Mouse (Mus musculus) lung, adult 2 months (tissue): ENCODE data around the gene Gba.

ENCODE experiments used
- CTCF ChIP-seq: fragments of 200-500 bp; IDR thresholded peaks from 2 replicates; pipeline ENCODE4 v1.5.1; 2011; ENCODE audit warnings: mild to moderate bottlenecking, low read length, control low read depth; ENCODE audit not compliant: insufficient read depth
- POLR2A ChIP-seq: fragments of 200-500 bp; IDR thresholded peaks from 2 replicates; pipeline ENCODE4 v1.6.1; 2011; ENCODE audit warnings: low read depth, mild to moderate bottlenecking, control low read depth, low read length, borderline replicate concordance; ENCODE audit errors: extremely low read depth

DNA sequence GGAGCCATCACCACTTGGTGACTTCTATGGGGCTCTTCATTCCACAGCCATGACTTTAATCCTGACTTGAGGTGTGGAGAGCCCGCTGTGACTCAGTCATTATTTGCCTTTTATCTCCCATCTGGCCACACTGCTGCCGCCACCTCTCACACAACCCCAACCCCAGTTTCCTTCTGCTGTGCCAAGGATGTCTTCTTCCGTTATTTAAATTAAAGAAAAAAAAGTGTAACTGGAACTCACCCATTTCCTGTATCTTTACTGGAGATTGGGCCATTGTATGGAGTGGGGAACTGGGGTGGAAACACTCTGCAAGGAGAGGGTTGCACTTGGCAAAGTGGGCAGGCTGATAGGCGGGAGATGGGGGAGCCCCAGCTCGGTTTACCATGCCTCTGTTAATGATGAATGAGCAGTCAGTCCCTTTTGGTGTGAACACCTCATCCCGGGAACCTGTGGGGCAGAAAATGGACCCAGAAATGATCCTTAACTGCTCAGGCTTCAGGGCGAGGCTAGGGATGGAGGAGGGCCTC is 20.1 kb upstream of the Gba start:
- no peak for TF ChIP-seq POLR2A
- no peak for TF ChIP-seq CTCF
